Mouse (Mus musculus) lung, adult 2 months (tissue): ENCODE measurements around the gene Ppp1r10. TPM values are rescaled to one million over a fixed set of nuclear protein-coding genes. Genes with fewer than 3 reads are reported as not detected.

ENCODE experiments used
- DNase-seq: peaks from one replicate; pipeline ENCODE4 v3.0.0; 2022
- H3K4me1 ChIP-seq: fragments of 200-500 bp; 2 replicates; pipeline ENCODE4 v1.6.1; 2011; ENCODE audit warnings: low read length; ENCODE audit not compliant: control insufficient read depth, insufficient read depth
- H3K4me3 ChIP-seq: fragments of 200-500 bp; replicated peaks from 2 replicates; pipeline ENCODE3; 2011; ENCODE audit warnings: low read depth, mild to moderate bottlenecking, control low read depth, low read length; ENCODE audit errors: extremely low read depth
- CTCF ChIP-seq: fragments of 200-500 bp; IDR thresholded peaks from 2 replicates; pipeline ENCODE4 v1.5.1; 2011; ENCODE audit warnings: mild to moderate bottlenecking, low read length, control low read depth; ENCODE audit not compliant: insufficient read depth
- POLR2A ChIP-seq: fragments of 200-500 bp; IDR thresholded peaks from 2 replicates; pipeline ENCODE4 v1.6.1; 2011; ENCODE audit warnings: low read depth, mild to moderate bottlenecking, control low read depth, low read length, borderline replicate concordance; ENCODE audit errors: extremely low read depth
- WGBS: fragments of 180-500 bp; shearing (Covaris S2); methylation state at CpG from one replicate; pipeline ENCODE4 v1.1.7; 2018; 5-methylcytosine and 5-hydroxymethylcytosine counted together
- polyA plus RNA-seq: library from polyadenylated mRNA; depleted of rRNA; stranded (reverse); fragments of >200 nt; gene quantifications from 2 replicates; pipeline ENCODE4 v1.2.3, GENCODE M21; 2012; rRNA removed

Gene Ppp1r10
- 27.4 and 28.6 TPM in 2 replicates for polyA plus RNA-seq

- TF ChIP-seq CTCF = 0 out of 2 replicates have a peak, but pooled peaks have one; percentile 29
- TF ChIP-seq POLR2A = peak; percentile 100
- WGBS = under 1% methylated on average over 83 of the region's 83 CpGs
- Histone ChIP-seq H3K4me3 (peak within 1 kb of the TSS; percentile 99), H3K4me1 (peaks cover 23% of the 10 kb centered on the region)
- peak; percentile 98 for DNase-seq
These were observed at the start of gene Ppp1r10, which contains the start of gene Mrps18b for GRCm38 (mm10) chr17:35916297-35917142. Gene Ppp1r10, plus strand, starts transcription at chr17:35916434. Gene Mrps18b, minus strand, starts transcription at chr17:35916389.

GRCm38 (mm10) chr17:35866911-35867890 is 49.0 kb upstream of the Ppp1r10 start:
- TF ChIP-seq POLR2A (no peak), CTCF (peak; percentile 31; the same call in 1 of the 2 replicates)
- WGBS = 9% methylated on average over 26 of the region's 26 CpGs
- Histone ChIP-seq H3K4me3 (peak overlapping the region; percentile 93), H3K4me1 (peaks cover 5% of the 10 kb centered on the region; the same call in 1 of the 2 replicates)
- peak; percentile 51 for DNase-seq

- TF ChIP-seq POLR2A = no peak; the same call in 1 of the 2 replicates
- TF ChIP-seq CTCF = no peak
- peak; percentile 34 for DNase-seq
These were observed 47.9 kb upstream of the Ppp1r10 start for GRCm38 (mm10) chr17:35868165-35868820.

GRCm38 (mm10) chr17:35868961-35869345 is 47.3 kb upstream of the Ppp1r10 start:
- Histone ChIP-seq H3K4me3 (peak overlapping the region; percentile 93), H3K4me1 (peaks cover 15% of the 10 kb centered on the region)
- no peak for DNase-seq
- no peak for TF ChIP-seq CTCF
- TF ChIP-seq POLR2A = no peak
- 4% methylated on average over 7 of the region's 7 CpGs for WGBS

More at GRCm38 (mm10) chr17:35868165-35868820, 47.9 kb upstream of the Ppp1r10 start:
- Histone ChIP-seq H3K4me1 (peaks cover 11% of the 10 kb centered on the region; the same call in 1 of the 2 replicates), H3K4me3 (peak overlapping the region; percentile 93)
- WGBS = 14% methylated on average over 17 of the region's 17 CpGs

- TF ChIP-seq CTCF (no peak), POLR2A (no peak)
- Histone ChIP-seq H3K4me3 (peak overlapping the region; percentile 93), H3K4me1 (peaks cover 15% of the 10 kb centered on the region)
- 4% methylated on average over 7 of the region's 7 CpGs for WGBS
- DNase-seq = peak; percentile 38
These were observed 46.7 kb upstream of the Ppp1r10 start for GRCm38 (mm10) chr17:35869346-35870067.

GRCm38 (mm10) chr17:35870151-35870883 is 45.9 kb upstream of the Ppp1r10 start:
- DNase-seq = peak; percentile 56
- Histone ChIP-seq H3K4me3 (peak overlapping the region; percentile 70), H3K4me1 (peaks cover 12% of the 10 kb centered on the region)
- TF ChIP-seq CTCF (no peak), POLR2A (peak; percentile 74; the same call in 1 of the 2 replicates)
- 18% methylated on average over 9 of the region's 9 CpGs for WGBS

GRCm38 (mm10) chr17:35870884-35871696 is 45.1 kb upstream of the Ppp1r10 start:
- DNase-seq = peak; percentile 16
- 39% methylated on average over 8 of the region's 8 CpGs for WGBS
- Histone ChIP-seq H3K4me3 (no peak overlapping the region), H3K4me1 (peaks cover 12% of the 10 kb centered on the region)
- peak; percentile 38 for TF ChIP-seq CTCF
- no peak for TF ChIP-seq POLR2A
